In genomic region chr11:105719660-105720059, GRCm38 (mm10) we compare ENCODE assay signal across 20 mouse cellular contexts.
DNase-seq lines count a peak whose midpoint lies in the region; ATAC-seq and TF ChIP-seq lines count a peak whose summit lies in the region.
"Had no signal": no experiment of that assay in that cellular context is flagged by ENCODE, and none has a peak within 500 bp of the region (broad histone marks: within the 10 kb centered on the region; RNA-seq: fewer than 3 reads in every experiment).

No protein-coding gene starts in this region.

- no peak overlapping the region for H3K27ac ChIP-seq in lung, postnatal 0 days (ENCODE audit: low read length)
- no peak overlapping the region for H3K27ac ChIP-seq in ES-E14 (ENCODE audit: insufficient read depth, low read depth, low read length, poor library complexity, severe bottlenecking)
- H3K27ac ChIP-seq in hindbrain, postnatal 0 days: no peak overlapping the region
- H3K27ac ChIP-seq: embryonic facial prominence, embryonic 10.5 days; embryonic facial prominence, embryonic 12.5 days; forebrain, embryonic 13.5 days; forebrain, embryonic 15.5 days had no signal

- WGBS in lung, postnatal 0 days: 9% methylated on average over 1 of the region's 1 CpGs
- 65% methylated on average over 1 of the region's 1 CpGs for WGBS in hindbrain, postnatal 0 days

- no peak for ATAC-seq in lung, postnatal 0 days
- ATAC-seq in hindbrain, postnatal 0 days: no peak
- ATAC-seq: activated CD4-positive, CD25-positive, alpha-beta regulatory T cell, adult 4 months; forebrain, embryonic 13.5 days; forebrain, embryonic 15.5 days; forebrain, postnatal 0 days; Patski had no signal

- H3K4me3 ChIP-seq in lung, postnatal 0 days (ENCODE audit: low read depth, low read length): no peak overlapping the region
- no peak overlapping the region for H3K4me3 ChIP-seq in ES-E14 (ENCODE audit: insufficient read depth in 1 of 2, low read depth in 1 of 2, low read length in 2 of 2, poor library complexity in 1 of 2, severe bottlenecking in 1 of 2)
- H3K4me3 ChIP-seq in hindbrain, postnatal 0 days (ENCODE audit: low read length): no peak overlapping the region
- H3K4me3 ChIP-seq: embryonic facial prominence, embryonic 10.5 days; embryonic facial prominence, embryonic 12.5 days; forebrain, embryonic 13.5 days; forebrain, embryonic 15.5 days had no signal

- no peaks in the 10 kb centered on the region for H3K36me3 ChIP-seq in lung, postnatal 0 days (ENCODE audit: insufficient read depth, low read length)
- no peaks in the 10 kb centered on the region for H3K36me3 ChIP-seq in ES-E14 (ENCODE audit: control insufficient read depth, insufficient read depth, low read length, poor library complexity, severe bottlenecking)
- H3K36me3 ChIP-seq in hindbrain, postnatal 0 days (ENCODE audit: insufficient read depth, low read length): no peaks in the 10 kb centered on the region
- H3K36me3 ChIP-seq: embryonic facial prominence, embryonic 10.5 days; embryonic facial prominence, embryonic 12.5 days; forebrain, embryonic 15.5 days had no signal

- no peak overlapping the region for H3K4me2 ChIP-seq in lung, postnatal 0 days (replicated peaks; ENCODE audit: low read depth, low read length)
- H3K4me2 ChIP-seq in hindbrain, postnatal 0 days (ENCODE audit: low read depth, low read length): no peak overlapping the region
- H3K4me2 ChIP-seq: embryonic facial prominence, embryonic 12.5 days; forebrain, embryonic 13.5 days; forebrain, embryonic 15.5 days had no signal

- H3K27me3 ChIP-seq in lung, postnatal 0 days (replicated peaks; ENCODE audit: insufficient read depth, low read length): no peaks in the 10 kb centered on the region
- H3K27me3 ChIP-seq in hindbrain, postnatal 0 days (ENCODE audit: insufficient read depth, low read length): no peaks in the 10 kb centered on the region
- H3K27me3 ChIP-seq: embryonic facial prominence, embryonic 12.5 days; forebrain, embryonic 13.5 days; forebrain, embryonic 15.5 days; Patski had no signal

- no peak for TF ChIP-seq EP300 in lung, postnatal 0 days (IDR thresholded peaks at IDR 0.05)

- H3K4me1 ChIP-seq in lung, postnatal 0 days (ENCODE audit: insufficient read depth, low read depth, low read length): no peaks in the 10 kb centered on the region
- H3K4me1 ChIP-seq in ES-E14 (ENCODE audit: control insufficient read depth in 2 of 2, insufficient read depth in 2 of 2, low read length in 2 of 2, poor library complexity in 1 of 2): no peaks in the 10 kb centered on the region
- H3K4me1 ChIP-seq in hindbrain, postnatal 0 days (ENCODE audit: insufficient read depth, low read length): no peaks in the 10 kb centered on the region
- H3K4me1 ChIP-seq: embryonic facial prominence, embryonic 10.5 days; embryonic facial prominence, embryonic 12.5 days; forebrain, embryonic 13.5 days; forebrain, embryonic 15.5 days had no signal

- H3K9me3 ChIP-seq in lung, postnatal 0 days (ENCODE audit: low read length): no peaks in the 10 kb centered on the region
- H3K9me3 ChIP-seq in ES-E14 (ENCODE audit: control insufficient read depth, insufficient read depth, low read depth, low read length): no peaks in the 10 kb centered on the region
- no peaks in the 10 kb centered on the region for H3K9me3 ChIP-seq in hindbrain, postnatal 0 days (ENCODE audit: low read length)
- H3K9me3 ChIP-seq: embryonic facial prominence, embryonic 10.5 days; embryonic facial prominence, embryonic 12.5 days; forebrain, embryonic 13.5 days; forebrain, embryonic 15.5 days had no signal

- in situ Hi-C loops in ES-E14 (cut with MboI; ENCODE audit: low sequenced_read_pairs in 2 of 2, unreplicated experiment in 2 of 2): no loop called here

- DNase-seq in lung, postnatal 0 days (ENCODE audit: low spot score): peak; percentile 10
- DNase-seq in lung, postnatal 25 days (ENCODE audit: low spot score): no peak
- DNase-seq in ES-E14 (ENCODE audit: low read depth, low spot score): no peak
- no peak for DNase-seq in right cerebral cortex, postnatal 25 days
- DNase-seq in hindbrain, postnatal 0 days (ENCODE audit: low spot score): no peak
- DNase-seq: adrenal gland, adult 8-10 months; adrenal gland, postnatal 14 days; adrenal gland, postnatal 36 days; cerebellum, adult 11-12 months; cerebellum, adult 2 months; cerebellum, adult 9-10 months; cerebellum, postnatal 10 days; cerebellum, postnatal 25 days; forebrain, postnatal 0 days had no signal

- no peak overlapping the region for H3K9ac ChIP-seq in lung, postnatal 0 days (replicated peaks; ENCODE audit: low read depth)
- no peak overlapping the region for H3K9ac ChIP-seq in ES-E14 (ENCODE audit: insufficient read depth, low read depth, low read length, poor library complexity, severe bottlenecking)
- H3K9ac ChIP-seq in hindbrain, postnatal 0 days (replicated peaks; ENCODE audit: low read length): no peak overlapping the region
- H3K9ac ChIP-seq: embryonic facial prominence, embryonic 12.5 days; forebrain, embryonic 13.5 days; forebrain, embryonic 15.5 days; forebrain, postnatal 0 days had no signal

- no peak for TF ChIP-seq CTCF in lung, postnatal 0 days (IDR thresholded peaks at IDR 0.05)
- TF ChIP-seq CTCF in hindbrain, postnatal 0 days (IDR thresholded peaks at IDR 0.05; ENCODE audit: low read depth): no peak

TF ChIP-seq in ES-E14, 5 proteins besides CTCF, POLR2A, EP300 and RAD21:
- TF ChIP-seq MAFK (IDR thresholded peaks at IDR 0.05; ENCODE audit: insufficient read depth, low read depth, low read length): peak; percentile 80
- TF ChIP-seq ZC3H11A (IDR thresholded peaks at IDR 0.05; ENCODE audit: borderline replicate concordance, low read depth, low read length): no peak
TF ChIP-seq in ES-E14: peak in this region for 1.
